Mouse (Mus musculus) embryonic facial prominence, embryonic 10.5 days (tissue): Measurements from ENCODE around the gene Il9r. TPM values are rescaled to one million over a fixed set of nuclear protein-coding genes. Genes with fewer than 3 reads are reported as not detected.
A peak's percentile ranks its signal among the peaks of the same experiment; 100 is the strongest.

Experiments
- DNase-seq: peaks from one replicate; pipeline ENCODE4 v3.0.0-alpha.2; 2017; ENCODE audit warnings: low spot score
- H3K27ac ChIP-seq: fragments of 300-500 bp; sonication (generic); replicated peaks from 2 replicates; pipeline ENCODE4 v1.5.1; 2016; ENCODE audit warnings: mild to moderate bottlenecking
- H3K27me3 ChIP-seq: fragments of 300-500 bp; sonication (generic); replicated peaks from 2 replicates; pipeline ENCODE4 v1.6.1; 2016; ENCODE audit warnings: low read depth, mild to moderate bottlenecking; ENCODE audit not compliant: poor library complexity, severe bottlenecking
- H3K36me3 ChIP-seq: fragments of 300-500 bp; sonication (generic); replicated peaks from 2 replicates; pipeline ENCODE4 v1.6.1; 2016; ENCODE audit warnings: mild to moderate bottlenecking, moderate library complexity
- H3K4me1 ChIP-seq: fragments of 300-500 bp; sonication (generic); 2 replicates; pipeline ENCODE4 v1.6.1; 2016
- H3K4me3 ChIP-seq: fragments of 300-500 bp; sonication (generic); 2 replicates; pipeline ENCODE4 v1.5.1; 2016; ENCODE audit warnings: mild to moderate bottlenecking, moderate library complexity
- H3K9me3 ChIP-seq: fragments of 300-500 bp; sonication (generic); 2 replicates; pipeline ENCODE4 v1.6.1; 2016; ENCODE audit warnings: mild to moderate bottlenecking
- WGBS: fragments of 180-500 bp; shearing (Covaris S2); methylation state at CpG from one replicate; pipeline ENCODE4 v1.1.7; 2016; 5-methylcytosine and 5-hydroxymethylcytosine counted together
- polyA plus RNA-seq: library from polyadenylated mRNA; unstranded; fragments of >200 nt; fragmentation: Nextera tagmentation; extraction: Ambion mirVana; gene quantifications from 2 replicates; pipeline ENCODE4 v1.2.1, GENCODE M21; 2016

The Il9r gene
- polyA plus RNA-seq, 1 experiment from 2014 or later = not detected

- 80% methylated on average over 2 of the region's 2 CpGs for WGBS
- no peaks in the 10 kb centered on the region for H3K27me3 ChIP-seq
Observed at GRCm38 (mm10) chr11:32236132-32236531, 36.1 kb upstream of the Il9r start.

GRCm38 (mm10) chr11:32235646-32236045 is 35.6 kb upstream of the Il9r start:
- H3K27me3 ChIP-seq = no peaks in the 10 kb centered on the region
- H3K4me1 ChIP-seq = 0 out of 2 replicates have a peak, but pooled peaks cover 6% of the 10 kb centered on the region
- no peaks in the 10 kb centered on the region for H3K9me3 ChIP-seq
- H3K4me3 ChIP-seq = no peak overlapping the region
- no peak for DNase-seq
- 85% methylated on average over 3 of the region's 3 CpGs for WGBS
- H3K27ac ChIP-seq = no peak overlapping the region
- peaks cover 97% of the 10 kb centered on the region for H3K36me3 ChIP-seq

More at GRCm38 (mm10) chr11:32236132-32236531, 36.1 kb upstream of the Il9r start:
- no peak overlapping the region for H3K4me3 ChIP-seq
- H3K27ac ChIP-seq = no peak overlapping the region
- no peak for DNase-seq
- H3K4me1 ChIP-seq = 0 out of 2 replicates have a peak, but pooled peaks cover 6% of the 10 kb centered on the region
- no peaks in the 10 kb centered on the region for H3K9me3 ChIP-seq
- H3K36me3 ChIP-seq = peaks cover 97% of the 10 kb centered on the region

GRCm38 (mm10) chr11:32234816-32235485 is 34.9 kb upstream of the Il9r start:
- Histone ChIP-seq H3K27ac (no peak overlapping the region), H3K4me1 (0 out of 2 replicates have a peak, but pooled peaks cover 6% of the 10 kb centered on the region), H3K4me3 (no peak overlapping the region), H3K27me3 (no peaks in the 10 kb centered on the region), H3K36me3 (peaks cover 97% of the 10 kb centered on the region), H3K9me3 (no peaks in the 10 kb centered on the region)
- 93% methylated on average over 6 of the region's 6 CpGs for WGBS
- DNase-seq = no peak

GRCm38 (mm10) chr11:32233895-32234294 is 33.8 kb upstream of the Il9r start:
- H3K9me3 ChIP-seq = no peaks in the 10 kb centered on the region
- no peak overlapping the region for H3K27ac ChIP-seq
- 0 out of 2 replicates have a peak, but pooled peaks cover 6% of the 10 kb centered on the region for H3K4me1 ChIP-seq
- no peaks in the 10 kb centered on the region for H3K27me3 ChIP-seq
- no peak overlapping the region for H3K4me3 ChIP-seq
- 91% methylated on average over 3 of the region's 3 CpGs for WGBS
- DNase-seq = no peak
- peaks cover 99% of the 10 kb centered on the region for H3K36me3 ChIP-seq

GRCm38 (mm10) chr11:32232848-32233247 is 32.8 kb upstream of the Il9r start:
- no peak overlapping the region for H3K27ac ChIP-seq
- WGBS = 81% methylated on average over 10 of the region's 10 CpGs
- H3K4me3 ChIP-seq = no peak overlapping the region
- peaks cover 6% of the 10 kb centered on the region; the same call in 1 of the 2 replicates for H3K4me1 ChIP-seq
- no peak for DNase-seq
- no peaks in the 10 kb centered on the region for H3K27me3 ChIP-seq
- H3K36me3 ChIP-seq = peaks cover 98% of the 10 kb centered on the region
- no peaks in the 10 kb centered on the region for H3K9me3 ChIP-seq

GRCm38 (mm10) chr11:32231125-32231524 is 31.0 kb upstream of the Il9r start:
- no peak overlapping the region for H3K27ac ChIP-seq
- H3K4me3 ChIP-seq = no peak overlapping the region
- no peak for DNase-seq
- WGBS = 90% methylated on average over 2 of the region's 2 CpGs
- no peaks in the 10 kb centered on the region for H3K9me3 ChIP-seq
- no peaks in the 10 kb centered on the region for H3K27me3 ChIP-seq
- peaks cover 20% of the 10 kb centered on the region for H3K4me1 ChIP-seq
- peaks cover 82% of the 10 kb centered on the region for H3K36me3 ChIP-seq

GRCm38 (mm10) chr11:32230220-32230619 is 30.1 kb upstream of the Il9r start:
- H3K36me3 ChIP-seq = peaks cover 73% of the 10 kb centered on the region
- DNase-seq = no peak
- WGBS = 83% methylated on average over 4 of the region's 4 CpGs
- H3K4me1 ChIP-seq = peaks cover 29% of the 10 kb centered on the region
- H3K27ac ChIP-seq = no peak overlapping the region
- H3K27me3 ChIP-seq = no peaks in the 10 kb centered on the region
- H3K9me3 ChIP-seq = no peaks in the 10 kb centered on the region
- no peak overlapping the region for H3K4me3 ChIP-seq

- H3K36me3 ChIP-seq = peaks cover 54% of the 10 kb centered on the region
- DNase-seq = no peak
- H3K4me1 ChIP-seq = peaks cover 46% of the 10 kb centered on the region
- no peaks in the 10 kb centered on the region for H3K9me3 ChIP-seq
- no peak overlapping the region for H3K4me3 ChIP-seq
- WGBS = 88% methylated on average over 3 of the region's 3 CpGs
- peaks cover 6% of the 10 kb centered on the region; the same call in 1 of the 2 replicates for H3K27me3 ChIP-seq
- H3K27ac ChIP-seq = no peak overlapping the region
Observed at GRCm38 (mm10) chr11:32228292-32228845, 28.3 kb upstream of the Il9r start.

- Histone ChIP-seq H3K4me3 (peak overlapping the region; percentile 69; the same call in 1 of the 2 replicates), H3K36me3 (peaks cover 46% of the 10 kb centered on the region), H3K27me3 (peaks cover 15% of the 10 kb centered on the region; the same call in 1 of the 2 replicates), H3K27ac (0 out of 2 replicates have a peak overlapping the region, but pooled peaks have one; percentile 90), H3K4me1 (peaks cover 50% of the 10 kb centered on the region), H3K9me3 (no peaks in the 10 kb centered on the region)
- 91% methylated on average over 9 of the region's 9 CpGs for WGBS
- DNase-seq = no peak
Observed at GRCm38 (mm10) chr11:32227555-32227954, 27.5 kb upstream of the Il9r start.

- H3K4me3 ChIP-seq = peak overlapping the region; percentile 69
- H3K9me3 ChIP-seq = no peaks in the 10 kb centered on the region
- peaks cover 17% of the 10 kb centered on the region; the same call in 1 of the 2 replicates for H3K27me3 ChIP-seq
- H3K36me3 ChIP-seq = peaks cover 41% of the 10 kb centered on the region
- no peak for DNase-seq
- H3K4me1 ChIP-seq = peaks cover 55% of the 10 kb centered on the region
- 50% methylated on average over 1 of the region's 1 CpGs for WGBS
- H3K27ac ChIP-seq = peak overlapping the region; percentile 90
Observed at GRCm38 (mm10) chr11:32227041-32227440, 27.0 kb upstream of the Il9r start.

- peak; percentile 92 for DNase-seq
- Histone ChIP-seq H3K4me3 (peak within 1 kb of the TSS; percentile 69), H3K27me3 (peaks cover 17% of the 10 kb centered on the region; the same call in 1 of the 2 replicates), H3K36me3 (peaks cover 34% of the 10 kb centered on the region), H3K27ac (peak within 1 kb of the TSS; percentile 90), H3K4me1 (peaks cover 61% of the 10 kb centered on the region), H3K9me3 (no peaks in the 10 kb centered on the region)
- WGBS = 3% methylated on average over 47 of the region's 47 CpGs
Observed at GRCm38 (mm10) chr11:32226124-32226871, 26.2 kb upstream of the Il9r start, which contains the start of gene Mpg. TSS of gene Mpg (plus strand) at chr11:32226505.
